Mouse (Mus musculus): Measurements from ENCODE around the gene Aoc2.

The Aoc2 gene

GRCm38 (mm10) chr11:101324763-101325162 lies at the start of gene Aoc2:
Aoc2 (plus strand) TSS chr11:101325063.
- DNase-seq (ENCODE audit: low spot score in 2 of 2): no peak

- DNase-seq (ENCODE audit: low spot score in 2 of 2): no peak
Measured at GRCm38 (mm10) chr11:101275309-101275708, 49.6 kb upstream of the Aoc2 start.

GRCm38 (mm10) chr11:101276319-101277070 lies 48.4 kb upstream of the Aoc2 start:
- no peak for DNase-seq (ENCODE audit: low spot score in 2 of 2)

- peak; percentile 26 to 32 for DNase-seq (ENCODE audit: low spot score in 2 of 2)
Measured at GRCm38 (mm10) chr11:101277381-101278222, 47.3 kb upstream of the Aoc2 start.

GRCm38 (mm10) chr11:101278223-101279192 lies 46.4 kb upstream of the Aoc2 start, which contains the start of the genes Cntd1 and Coa3:
Cntd1 (plus strand) TSS chr11:101279012.
Coa3 (minus strand) TSS chr11:101279114.
- DNase-seq (ENCODE audit: low spot score in 2 of 2): peak; percentile 90

GRCm38 (mm10) chr11:101279193-101279569 lies 45.7 kb upstream of the Aoc2 start:
- DNase-seq (ENCODE audit: low spot score in 2 of 2): no peak

GRCm38 (mm10) chr11:101280837-101281236 lies 44.0 kb upstream of the Aoc2 start:
- DNase-seq (ENCODE audit: low spot score in 2 of 2): no peak

- DNase-seq (ENCODE audit: low spot score in 2 of 2): no peak
Measured at GRCm38 (mm10) chr11:101282896-101283295, 42.0 kb upstream of the Aoc2 start.

GRCm38 (mm10) chr11:101283805-101284204 lies 41.1 kb upstream of the Aoc2 start:
- no peak for DNase-seq (ENCODE audit: low spot score in 2 of 2)

GRCm38 (mm10) chr11:101287306-101287705 lies 37.6 kb upstream of the Aoc2 start:
- DNase-seq (ENCODE audit: low spot score in 2 of 2): no peak

GRCm38 (mm10) chr11:101291231-101291630 lies 33.6 kb upstream of the Aoc2 start:
- DNase-seq (ENCODE audit: low spot score in 2 of 2): no peak

GRCm38 (mm10) chr11:101295191-101295590 lies 29.7 kb upstream of the Aoc2 start:
- no peak for DNase-seq (ENCODE audit: low spot score in 2 of 2)

- no peak for DNase-seq (ENCODE audit: low spot score in 2 of 2)
Measured at GRCm38 (mm10) chr11:101300881-101301280, 24.0 kb upstream of the Aoc2 start.

- DNase-seq (ENCODE audit: low spot score in 2 of 2): no peak
Measured at GRCm38 (mm10) chr11:101301299-101302003, 23.4 kb upstream of the Aoc2 start.

- peak; percentile 97 to 98 for DNase-seq (ENCODE audit: low spot score in 2 of 2)
Measured at GRCm38 (mm10) chr11:101302004-101302798, 22.7 kb upstream of the Aoc2 start, which contains the start of gene Becn1. Becn1 (minus strand) TSS chr11:101302286.

- no peak for DNase-seq (ENCODE audit: low spot score in 2 of 2)
Measured at GRCm38 (mm10) chr11:101307744-101308143, 17.1 kb upstream of the Aoc2 start.

GRCm38 (mm10) chr11:101311083-101311482 lies 13.8 kb upstream of the Aoc2 start:
- DNase-seq (ENCODE audit: low spot score in 2 of 2): no peak

- DNase-seq (ENCODE audit: low spot score in 2 of 2): no peak
Measured at GRCm38 (mm10) chr11:101312150-101312549, 12.7 kb upstream of the Aoc2 start.

- DNase-seq (ENCODE audit: low spot score in 2 of 2): no peak
Measured at GRCm38 (mm10) chr11:101314567-101314966, 10.3 kb upstream of the Aoc2 start.

- DNase-seq (ENCODE audit: low spot score in 2 of 2): no peak
Measured at GRCm38 (mm10) chr11:101315082-101315650, 9.7 kb upstream of the Aoc2 start.

Data from right cerebral cortex, adult 2 months (tissue).